Mouse (Mus musculus) adipocyte (in vitro differentiated cells): ENCODE measurements around the gene Khdrbs1.
"Not testable (repeated sequence)": the region's sequence is repeated elsewhere in the genome, so short reads cannot be mapped to it uniquely, and the experiment has no call there.

Experiments used
- DNase-seq: peaks from one replicate; pipeline ENCODE4 v3.0.0-alpha.2; 2016; ENCODE audit warnings: low spot score

Gene Khdrbs1

DNA sequence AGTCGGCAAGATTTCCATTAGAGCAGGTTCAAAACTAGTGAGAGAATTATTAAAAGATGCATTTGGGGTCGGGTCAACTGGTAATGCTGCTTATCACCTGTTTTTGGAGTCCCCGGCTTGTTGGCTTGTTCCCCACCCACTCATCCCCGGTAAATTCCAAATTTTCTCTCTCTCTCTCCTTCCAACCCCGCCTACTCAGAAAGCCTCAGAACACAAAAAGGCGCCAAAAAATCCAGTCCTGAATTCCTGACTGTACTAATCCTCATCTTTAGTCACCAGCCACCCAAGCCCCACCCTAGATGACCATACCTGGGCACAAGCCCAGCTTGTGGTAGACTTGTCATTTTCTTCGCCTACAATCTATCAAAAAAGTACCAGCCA, 897 bp upstream of the Khdrbs1 start:
- no peak for DNase-seq

DNA sequence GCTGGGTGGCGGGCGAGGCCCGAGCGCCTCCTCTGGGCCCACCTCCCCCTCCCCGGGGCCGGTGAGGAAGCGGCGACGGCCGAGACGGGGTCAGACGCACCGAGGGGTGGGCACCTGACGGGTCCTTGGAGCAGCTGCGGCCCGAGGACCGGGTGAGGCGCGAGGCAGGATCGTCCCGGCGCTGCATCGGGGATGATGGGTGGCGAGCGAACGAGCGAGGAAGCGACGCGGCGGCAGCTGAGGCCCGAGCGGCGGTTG, 200 bp downstream of the Khdrbs1 start:
- DNase-seq = no peak

DNA sequence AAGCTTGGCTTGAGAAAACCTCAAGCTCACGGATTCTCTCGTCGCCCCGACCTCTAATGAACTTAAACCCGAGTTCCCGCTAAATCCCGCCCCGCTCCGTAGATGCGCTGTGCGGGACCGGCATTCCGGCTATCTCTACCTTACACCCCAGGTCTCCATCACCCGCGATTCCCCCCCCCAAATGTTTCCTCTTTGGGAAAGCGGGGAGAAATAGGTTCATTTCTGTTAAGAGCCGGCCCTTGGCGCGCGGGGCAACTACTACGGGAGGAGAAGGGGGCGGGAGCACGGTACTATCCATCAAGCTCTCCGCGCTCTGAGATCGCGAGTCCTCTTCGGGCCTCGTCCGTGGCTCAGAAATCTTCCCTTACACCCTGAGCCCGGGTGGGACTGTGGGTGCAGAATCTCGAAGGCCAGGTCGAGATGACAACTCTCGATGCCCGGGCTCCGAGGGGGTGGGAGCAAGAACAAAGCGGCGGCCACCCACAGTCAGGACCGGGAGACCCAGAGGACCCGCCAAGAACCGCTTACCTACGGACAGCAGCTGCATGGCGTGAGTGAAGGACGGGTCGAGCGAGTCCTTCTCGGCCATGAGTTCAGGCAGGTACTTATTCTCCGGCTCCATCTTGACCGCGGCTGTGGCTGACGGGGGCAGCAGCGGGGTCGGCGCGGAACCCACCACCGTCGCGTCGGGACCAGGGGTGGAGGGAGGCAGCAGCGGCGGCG, 691 bp downstream of the Khdrbs1 start:
- peak; percentile 61 for DNase-seq

DNA sequence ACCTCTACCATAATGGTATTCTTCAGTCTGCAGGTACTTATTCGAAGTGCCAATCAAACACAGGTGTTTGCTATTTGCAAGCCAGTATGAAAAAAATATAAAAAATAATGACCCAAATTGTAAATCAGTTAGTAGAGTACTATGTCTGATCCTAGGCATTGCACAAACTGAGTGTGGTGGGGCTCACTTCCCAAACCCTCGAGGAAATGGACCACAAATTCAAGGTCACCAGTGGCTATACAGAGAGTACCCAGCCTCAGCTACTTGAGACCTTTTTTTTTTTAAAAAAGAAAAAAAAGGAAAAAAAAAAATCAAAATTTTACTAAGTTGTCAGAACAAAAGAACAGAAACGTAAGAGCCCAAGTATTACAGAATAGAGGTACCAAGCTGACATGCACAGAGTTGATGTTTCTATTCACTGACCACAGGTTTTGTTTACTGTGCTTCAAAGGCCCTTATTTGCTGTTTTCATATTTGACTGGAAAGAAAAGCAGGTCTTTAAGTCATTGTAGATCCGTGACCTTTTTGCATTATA, 2.9 kb downstream of the Khdrbs1 start:
- DNase-seq = no peak

DNA sequence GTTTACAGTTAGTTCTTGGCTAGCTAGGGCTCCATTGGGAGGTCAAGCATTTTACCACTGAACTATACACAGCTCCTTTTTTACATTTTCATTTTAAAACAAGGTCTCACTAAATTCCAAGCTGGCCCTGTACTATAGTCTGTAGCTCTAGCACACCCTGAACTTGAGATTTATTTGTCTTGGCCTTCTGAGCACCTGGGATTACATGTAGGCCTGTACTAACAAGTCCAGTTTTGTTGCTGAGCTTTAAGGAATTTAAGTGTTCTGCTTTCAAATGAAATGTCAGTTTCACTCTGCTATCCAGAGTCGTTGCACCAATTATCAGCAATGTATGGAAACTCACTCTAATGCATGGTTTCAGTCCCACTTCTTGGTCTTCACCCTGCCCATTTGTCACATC, 5.9 kb downstream of the Khdrbs1 start:
- DNase-seq = no peak

DNA sequence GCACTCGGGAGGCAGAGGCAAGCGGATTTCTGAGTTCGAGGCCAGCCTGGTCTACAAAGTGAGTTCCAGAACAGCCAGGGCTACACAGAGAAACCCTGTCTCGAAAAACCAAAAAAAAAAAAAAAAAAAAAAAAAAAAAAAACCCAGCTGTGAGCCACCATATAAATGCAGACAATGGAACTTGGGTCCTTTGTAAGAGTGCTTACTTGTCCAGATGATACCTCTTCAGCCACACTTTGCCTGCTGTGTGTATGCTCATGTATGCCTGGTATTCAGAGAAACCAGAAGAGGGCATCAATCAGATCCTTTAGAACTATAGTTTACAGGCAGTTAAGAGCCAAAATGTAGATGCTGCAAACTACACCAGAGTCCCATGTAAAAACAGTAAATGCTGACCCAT, 6.6 kb downstream of the Khdrbs1 start:
- not testable (repeated sequence) for DNase-seq

DNA sequence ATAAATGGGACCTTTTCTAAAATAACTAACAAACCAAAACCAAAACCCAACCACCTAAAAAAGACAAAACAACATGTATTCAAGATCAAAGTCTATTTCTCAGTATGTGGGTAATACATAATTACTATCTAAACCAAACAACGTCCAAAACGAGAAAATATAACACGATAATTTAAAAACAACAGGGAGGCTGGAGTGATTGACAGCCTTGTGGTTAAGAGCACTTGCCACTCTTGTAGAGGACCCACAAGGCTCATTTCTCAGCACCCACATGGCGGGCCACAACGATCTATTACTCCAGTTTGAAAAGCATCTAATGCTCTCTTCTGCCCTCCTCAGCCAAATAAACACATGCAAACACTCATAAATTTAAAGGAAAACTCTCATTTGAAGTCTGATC, 10.7 kb downstream of the Khdrbs1 start:
- no peak for DNase-seq

DNA sequence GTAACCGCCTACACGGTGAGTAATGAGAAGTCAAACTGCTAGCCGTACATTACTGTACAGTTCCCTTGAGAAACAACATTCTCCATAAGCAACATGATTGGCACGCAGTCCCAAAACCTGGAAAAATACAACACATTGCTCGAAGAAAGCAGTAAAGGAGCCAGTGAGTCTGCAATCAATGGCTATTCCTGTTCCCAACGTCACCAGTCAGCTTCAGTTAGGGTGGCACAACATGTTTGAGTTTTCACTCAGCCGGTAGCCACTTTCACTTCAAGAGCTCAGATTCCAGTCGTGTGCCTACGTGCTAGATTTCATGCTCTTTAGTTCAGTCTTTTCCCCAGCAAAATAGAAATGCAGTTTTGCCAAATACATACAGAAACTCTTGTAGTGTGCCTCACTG, 25.8 kb downstream of the Khdrbs1 start:
- no peak for DNase-seq

DNA sequence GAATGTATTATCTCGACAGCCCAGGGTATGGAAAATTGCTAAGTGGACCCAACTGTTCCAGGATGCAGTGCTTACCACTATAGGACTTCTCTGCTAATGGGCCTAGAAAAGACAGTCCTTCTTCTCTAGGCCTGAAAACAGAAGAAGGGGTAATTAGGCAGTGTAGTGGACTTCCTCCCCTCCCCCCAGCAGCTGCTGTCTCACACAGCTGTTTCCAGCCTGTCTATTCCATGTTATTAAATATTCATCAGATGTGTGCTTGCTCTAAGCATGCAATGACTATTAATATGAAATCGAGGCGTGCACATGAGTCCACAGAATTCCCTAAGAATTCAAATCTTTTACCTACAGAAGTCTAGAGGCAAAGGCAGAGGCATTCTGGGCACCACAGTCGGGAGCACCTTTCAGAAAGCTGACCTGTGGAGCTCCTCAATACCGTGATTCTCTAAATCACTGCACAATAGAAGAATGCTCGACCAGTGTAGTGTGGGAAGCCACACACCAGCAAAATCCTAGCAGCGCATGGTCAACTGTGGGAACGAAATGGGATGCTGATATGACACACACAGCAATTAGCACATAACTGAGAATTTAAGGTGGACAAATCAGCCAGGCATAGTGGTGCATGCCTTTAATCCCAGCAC, 32.5 kb downstream of the Khdrbs1 start:
- DNase-seq = no peak

DNA sequence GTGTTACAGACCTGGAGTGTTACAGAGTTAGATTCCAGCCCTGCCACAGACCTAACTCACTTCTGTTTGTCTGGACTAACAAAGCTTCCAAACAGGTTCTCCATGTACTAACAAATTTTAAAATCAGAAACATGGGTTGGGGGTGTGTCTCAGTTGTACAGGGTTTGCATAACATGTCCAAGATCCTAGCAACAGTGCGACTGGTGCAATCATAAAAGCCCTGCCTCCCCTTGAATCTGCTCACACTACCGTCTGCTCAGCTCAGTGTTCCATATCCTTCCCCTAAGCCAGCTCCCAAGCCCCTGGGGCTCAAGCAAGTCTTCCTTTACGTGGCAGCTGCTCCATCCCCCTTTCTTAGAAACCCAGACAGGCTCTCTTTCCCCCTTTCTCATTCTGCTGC, 35.4 kb downstream of the Khdrbs1 start:
- no peak for DNase-seq

DNA sequence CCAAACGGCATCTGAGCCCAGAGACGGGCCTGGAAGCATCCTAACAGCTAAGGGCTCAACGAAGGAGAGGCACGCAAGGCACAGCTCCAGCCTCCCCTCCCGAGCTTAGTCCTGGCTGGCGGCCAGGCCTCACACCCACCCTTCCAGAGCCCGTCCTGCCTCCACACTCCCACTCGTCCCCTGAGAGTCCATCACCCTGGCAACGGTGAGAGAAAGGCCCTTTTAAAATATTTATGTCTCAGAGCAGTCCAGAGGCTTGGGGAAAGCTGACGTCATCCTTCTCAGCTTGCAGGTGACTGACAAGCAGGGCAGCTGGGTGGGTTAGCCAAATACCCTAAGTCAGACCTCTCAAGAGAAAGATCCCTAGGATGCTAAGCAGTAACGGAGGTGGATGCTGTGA, 39.6 kb downstream of the Khdrbs1 start:
- DNase-seq = no peak

DNA sequence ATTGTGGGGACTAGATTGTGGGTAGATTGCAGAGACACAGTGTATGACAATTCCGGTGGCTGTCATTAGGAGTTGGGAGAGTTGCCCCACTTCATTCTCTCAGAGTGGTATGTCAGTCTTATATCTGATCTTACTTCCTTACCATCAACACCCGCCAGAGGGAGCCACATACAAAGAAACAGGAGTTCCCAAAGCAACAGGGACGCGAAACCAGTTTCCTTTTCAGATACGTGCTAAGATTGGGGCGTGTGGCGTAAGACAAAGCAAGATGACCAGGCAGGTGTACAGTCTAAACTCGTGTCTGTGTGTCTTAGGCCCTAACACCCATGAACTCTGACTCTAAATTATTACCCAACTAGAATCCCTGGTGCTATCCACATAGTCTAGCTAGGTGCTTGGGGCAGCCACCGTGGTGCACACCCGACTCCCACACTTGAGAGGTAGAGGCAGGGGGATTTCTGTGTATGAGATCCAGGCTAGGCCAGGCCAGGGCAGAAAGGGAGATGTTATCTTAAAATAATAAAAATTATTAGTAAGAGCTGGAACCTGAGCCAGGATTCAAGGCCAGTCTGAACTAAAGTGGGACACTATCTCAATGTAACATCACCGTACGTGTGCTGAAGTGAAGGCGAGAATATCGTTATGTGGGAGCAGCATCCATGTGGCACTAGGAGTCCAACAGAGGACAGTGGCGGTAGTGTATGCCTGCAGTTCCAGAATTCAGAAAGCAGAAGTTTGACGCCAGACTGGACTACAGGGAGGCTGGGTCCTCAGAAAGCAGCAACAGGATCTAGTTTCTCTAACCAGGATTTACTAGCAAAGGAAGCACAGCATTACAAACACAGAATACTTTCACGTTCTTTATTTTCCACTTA, 40.4 kb downstream of the Khdrbs1 start:
- peak; percentile 83 for DNase-seq

DNA sequence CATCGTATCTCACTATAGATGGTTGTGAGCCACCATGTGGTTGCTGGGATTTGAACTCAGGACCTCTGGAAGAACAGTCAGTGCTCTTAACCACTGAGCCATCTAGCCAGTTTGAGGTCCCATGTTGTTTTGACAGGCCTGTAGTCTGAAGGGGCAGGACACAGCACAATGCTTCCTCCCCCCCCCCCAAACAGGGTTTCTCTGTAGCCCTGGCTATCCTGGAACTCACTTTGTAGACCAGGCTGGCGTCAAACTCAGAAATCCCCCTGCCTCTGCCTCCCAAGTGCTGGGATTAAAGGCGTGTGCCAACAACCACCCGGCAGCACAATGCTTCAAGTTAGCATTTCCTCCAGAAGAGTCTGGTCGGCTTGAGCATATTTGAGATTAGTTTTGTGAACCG, 41.4 kb downstream of the Khdrbs1 start:
- not testable (repeated sequence) for DNase-seq

DNA sequence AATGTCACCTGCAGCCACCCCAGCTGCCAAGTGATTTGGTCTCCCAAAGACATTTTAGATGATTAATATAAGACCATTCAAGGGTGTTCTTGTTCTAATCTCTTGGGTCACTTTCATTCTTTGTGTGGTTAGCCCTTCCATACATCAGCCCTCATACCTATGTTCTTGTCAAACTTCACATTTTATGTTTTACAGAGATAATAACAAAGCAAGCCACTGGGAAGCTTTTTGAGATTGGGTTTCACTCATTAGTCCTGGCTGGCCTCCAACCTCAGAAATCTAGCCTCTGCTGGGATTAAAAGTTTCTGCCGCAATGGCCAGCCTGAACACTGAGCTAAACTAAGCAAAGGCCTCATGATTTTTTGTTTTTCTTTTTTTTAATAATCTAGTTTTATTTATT, 41.9 kb downstream of the Khdrbs1 start:
- DNase-seq = no peak

DNA sequence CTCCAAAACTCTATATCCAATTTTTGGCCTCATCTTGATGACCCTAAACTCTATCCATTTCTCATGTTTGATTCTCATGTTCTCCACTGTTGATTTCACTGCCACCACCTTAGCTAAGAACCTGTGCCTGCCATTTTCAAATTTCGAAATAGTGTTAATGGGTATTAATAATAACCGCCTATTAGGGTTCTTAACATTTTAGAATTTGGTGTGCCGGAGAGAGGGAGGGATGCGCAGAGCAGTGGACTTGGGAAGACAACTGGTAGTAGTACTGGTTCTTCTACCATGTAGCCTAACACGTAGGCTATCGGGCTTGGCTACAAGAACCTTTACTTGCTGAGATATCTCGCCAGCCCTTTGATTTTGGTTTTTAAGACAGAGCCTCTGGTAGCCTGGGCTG, 44.9 kb downstream of the Khdrbs1 start:
- DNase-seq = no peak

DNA sequence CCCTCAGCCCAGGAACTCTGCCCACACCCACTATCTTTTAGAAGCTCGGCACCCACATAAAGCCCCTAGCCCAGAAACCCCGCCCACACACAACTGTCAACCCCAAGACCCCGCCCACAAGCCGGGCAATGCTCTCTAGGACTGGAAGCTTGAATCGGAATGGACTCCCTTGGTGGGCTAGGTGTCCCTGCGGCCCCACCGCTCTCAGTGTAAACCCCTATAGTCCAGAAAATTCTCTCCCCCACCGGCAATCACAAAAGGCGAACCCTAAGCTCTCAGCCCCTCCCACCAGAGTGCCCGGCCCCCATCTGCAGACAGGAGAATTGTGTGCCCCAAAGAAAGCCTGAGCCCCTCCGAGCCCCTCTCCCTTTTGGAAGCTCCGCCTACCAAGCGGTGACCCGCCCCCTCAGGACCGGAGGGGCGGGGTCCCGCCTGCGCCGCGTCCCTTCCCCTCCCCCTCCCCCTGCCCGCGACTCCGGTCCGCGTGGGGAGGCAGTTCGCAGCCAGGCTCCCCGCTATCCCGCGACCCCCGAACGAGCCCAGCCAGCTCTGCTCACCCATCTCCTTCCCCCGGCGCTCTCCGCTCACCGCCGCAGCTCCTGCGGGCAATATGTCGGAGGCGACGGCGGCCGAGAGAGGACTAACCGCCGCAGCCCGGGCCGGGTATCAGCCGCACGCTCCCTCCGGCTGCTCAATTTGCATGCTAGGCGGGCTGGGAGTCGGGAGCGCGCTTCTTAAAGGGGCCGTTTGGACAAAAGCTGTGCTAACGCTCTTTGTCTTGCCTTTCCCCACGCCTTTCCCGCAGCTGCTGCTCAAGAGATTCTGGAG, 45.7 kb downstream of the Khdrbs1 start, which contains the start of gene Tmem39b:
Gene Tmem39b, minus strand, starts transcription at position 681 of the 828 bp plus-strand sequence.
- DNase-seq = peak; percentile 85

DNA sequence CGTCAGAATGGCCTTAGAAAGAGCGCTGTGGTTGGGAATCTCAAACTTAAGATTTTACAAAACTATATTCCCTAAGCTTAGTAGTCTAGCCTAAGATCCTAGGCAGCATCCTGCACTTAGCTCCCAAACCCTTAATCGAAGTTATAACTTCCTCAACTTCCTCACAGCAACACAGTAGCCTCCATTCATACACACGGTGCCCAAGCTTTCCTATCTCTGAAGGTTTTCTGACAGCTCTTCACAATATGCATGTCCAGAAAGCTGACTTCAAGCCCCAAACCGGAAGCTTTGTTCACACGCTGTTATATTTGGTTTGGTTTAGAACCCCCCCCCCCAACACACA, 46.3 kb downstream of the Khdrbs1 start:
- no peak for DNase-seq

DNA sequence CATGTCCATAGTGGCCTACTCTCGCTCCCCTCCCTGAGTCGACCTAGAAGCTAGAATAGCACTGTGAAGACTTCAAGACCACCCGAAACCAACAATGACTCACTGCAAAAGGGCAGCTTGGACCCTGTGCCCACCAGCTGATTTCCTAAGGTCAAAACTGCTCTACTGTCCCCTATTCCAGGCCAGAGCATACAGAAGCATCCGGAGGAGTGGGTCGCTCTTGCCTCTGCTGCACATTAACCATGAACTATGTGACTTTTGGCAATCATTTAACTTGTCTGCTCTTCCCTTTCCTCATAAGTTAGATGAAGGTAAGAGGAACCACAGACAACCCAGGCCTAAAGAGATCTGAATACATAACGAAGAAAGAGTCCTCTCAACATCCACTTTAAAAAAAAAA, 57.6 kb downstream of the Khdrbs1 start:
- no peak for DNase-seq

DNA sequence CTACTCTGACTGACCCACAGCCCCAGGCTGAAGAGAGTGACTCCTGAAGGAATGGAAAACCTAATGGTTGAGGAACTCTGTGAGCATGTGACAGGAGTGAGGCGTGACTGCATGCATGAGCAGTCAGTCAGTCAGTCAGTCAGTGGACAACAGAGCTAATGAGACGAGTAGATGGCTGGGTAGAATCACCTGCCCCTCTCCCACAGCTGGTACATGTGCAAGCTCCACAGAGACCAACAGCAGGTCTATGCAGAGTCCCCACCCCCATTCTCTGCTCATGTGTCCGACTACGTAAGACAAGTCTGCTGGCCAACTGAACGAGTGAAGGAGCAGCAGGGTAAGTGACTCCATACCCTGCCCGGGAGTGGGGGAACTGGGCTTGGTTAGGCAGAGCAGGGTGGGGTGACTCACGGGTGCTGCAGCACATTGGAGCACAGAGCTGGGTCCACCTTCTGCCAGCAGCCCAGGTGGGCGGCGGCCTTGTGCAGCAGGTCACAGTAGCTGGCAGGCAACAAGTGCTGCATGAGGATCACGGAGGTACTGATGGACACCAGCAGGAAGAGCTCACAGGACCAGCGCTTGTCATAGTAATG, 58.1 kb downstream of the Khdrbs1 start:
- DNase-seq = no peak

DNA sequence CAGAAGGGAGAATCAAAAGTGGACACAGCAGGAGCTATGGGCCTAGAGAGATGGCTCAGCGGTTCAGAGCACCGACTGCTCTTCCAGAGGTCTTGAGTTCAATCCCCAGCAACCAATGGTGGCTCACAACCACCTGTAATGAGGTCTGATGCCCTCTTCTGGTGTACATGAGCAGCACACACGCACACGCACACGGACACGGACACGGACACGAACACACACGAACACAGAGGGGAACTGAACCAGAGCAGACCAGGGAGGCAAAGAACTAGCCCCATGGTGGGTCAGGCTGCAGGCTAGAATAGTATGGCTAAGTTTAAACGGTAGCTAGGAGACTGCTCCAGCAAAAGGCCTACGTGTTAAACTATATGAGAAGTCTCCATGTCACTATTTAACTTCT, 60.3 kb downstream of the Khdrbs1 start:
- no peak for DNase-seq

DNA sequence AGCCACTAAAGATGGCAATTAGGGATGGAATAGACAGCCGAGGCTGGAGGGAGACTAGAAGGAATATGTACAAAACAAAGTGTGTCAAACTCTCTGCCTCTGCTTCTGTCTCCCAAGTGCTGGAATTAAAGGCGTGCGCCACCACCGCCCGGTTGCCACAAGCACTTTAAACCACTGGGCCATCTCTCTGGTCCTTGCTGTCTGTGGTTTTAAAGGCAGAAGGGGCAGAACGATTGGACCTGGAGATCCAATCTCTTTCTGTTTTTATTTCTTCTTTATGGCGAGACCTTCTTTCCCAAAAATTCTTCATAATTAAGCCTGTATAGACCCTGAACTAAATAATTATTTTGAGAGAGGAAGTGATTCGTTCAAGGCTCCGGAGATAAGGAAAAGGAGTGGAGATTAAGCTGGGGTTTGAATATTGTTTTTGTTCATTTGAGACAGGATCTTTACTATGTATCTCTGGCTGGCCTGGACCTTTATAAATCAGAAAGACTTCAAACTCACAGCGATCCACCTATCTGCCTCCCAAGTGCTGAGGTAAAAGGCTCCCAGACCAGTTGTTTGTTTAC, 69.1 kb downstream of the Khdrbs1 start:
- no peak for DNase-seq
